Mouse (Mus musculus) kidney, embryonic 14.5 days (tissue): ENCODE measurements around the gene Fam3c. TPM values are rescaled to one million over a fixed set of nuclear protein-coding genes. Genes with fewer than 3 reads are reported as not detected.

ENCODE experiments used
- ATAC-seq: fragments of 200-750 bp; cut with Nextera tagmentation; 2 replicates; pipeline ENCODE4 v1.8.0; 2017; ENCODE audit warnings: moderate number of reproducible peaks, mild to moderate bottlenecking, moderate TSS enrichment, moderate library complexity; ENCODE audit not compliant: low FRiP score, low TSS enrichment
- H3K27ac ChIP-seq: fragments of 300-500 bp; sonication (generic); 2 replicates; pipeline ENCODE4 v1.5.1; 2014; ENCODE audit warnings: low read depth, mild to moderate bottlenecking, low read length, moderate library complexity, mixed read lengths
- H3K27me3 ChIP-seq: fragments of 300-500 bp; sonication (generic); 2 replicates; pipeline ENCODE4 v1.6.1; 2014; ENCODE audit warnings: mild to moderate bottlenecking, low read length; ENCODE audit not compliant: control insufficient read depth, insufficient read depth
- H3K36me3 ChIP-seq: fragments of 300-500 bp; sonication (generic); 2 replicates; pipeline ENCODE4 v1.6.1; 2014; ENCODE audit warnings: low read length, mixed read lengths; ENCODE audit not compliant: control insufficient read depth, insufficient read depth
- H3K4me1 ChIP-seq: fragments of 300-500 bp; sonication (generic); 2 replicates; pipeline ENCODE4 v1.6.1; 2014; ENCODE audit warnings: low read length, mixed read lengths; ENCODE audit not compliant: control insufficient read depth, insufficient read depth
- H3K4me2 ChIP-seq: fragments of 300-500 bp; sonication (generic); replicated peaks from 2 replicates; pipeline ENCODE4 v1.6.1; 2014; ENCODE audit warnings: low read depth, mild to moderate bottlenecking, low read length
- H3K4me3 ChIP-seq: fragments of 300-500 bp; sonication (generic); 2 replicates; pipeline ENCODE4 v1.5.1; 2014; ENCODE audit warnings: mild to moderate bottlenecking, low read length
- H3K9ac ChIP-seq: fragments of 300-500 bp; sonication (generic); 2 replicates; pipeline ENCODE4 v1.6.1; 2014; ENCODE audit warnings: low read depth, mild to moderate bottlenecking, low read length, moderate library complexity
- H3K9me3 ChIP-seq: fragments of 300-500 bp; sonication (generic); 2 replicates; pipeline ENCODE4 v1.6.1; 2016; ENCODE audit warnings: low read length; ENCODE audit not compliant: control insufficient read depth
- WGBS: fragments of 180-500 bp; shearing (Covaris S2); extraction: QIAGEN DNeasy Blood & Tissue Kit; methylation state at CpG from one replicate; pipeline ENCODE4 v1.1.7; 2014; 5-methylcytosine and 5-hydroxymethylcytosine counted together
- polyA plus RNA-seq: library from polyadenylated mRNA; unstranded; fragments of >200 nt; fragmentation: Nextera tagmentation; extraction: Ambion mirVana; gene quantifications from 2 replicates; pipeline ENCODE4 v1.2.1, GENCODE M21; 2014

Fam3c gene
- polyA plus RNA-seq, 1 experiment from 2014 or later: 61.8 TPM

DNA sequence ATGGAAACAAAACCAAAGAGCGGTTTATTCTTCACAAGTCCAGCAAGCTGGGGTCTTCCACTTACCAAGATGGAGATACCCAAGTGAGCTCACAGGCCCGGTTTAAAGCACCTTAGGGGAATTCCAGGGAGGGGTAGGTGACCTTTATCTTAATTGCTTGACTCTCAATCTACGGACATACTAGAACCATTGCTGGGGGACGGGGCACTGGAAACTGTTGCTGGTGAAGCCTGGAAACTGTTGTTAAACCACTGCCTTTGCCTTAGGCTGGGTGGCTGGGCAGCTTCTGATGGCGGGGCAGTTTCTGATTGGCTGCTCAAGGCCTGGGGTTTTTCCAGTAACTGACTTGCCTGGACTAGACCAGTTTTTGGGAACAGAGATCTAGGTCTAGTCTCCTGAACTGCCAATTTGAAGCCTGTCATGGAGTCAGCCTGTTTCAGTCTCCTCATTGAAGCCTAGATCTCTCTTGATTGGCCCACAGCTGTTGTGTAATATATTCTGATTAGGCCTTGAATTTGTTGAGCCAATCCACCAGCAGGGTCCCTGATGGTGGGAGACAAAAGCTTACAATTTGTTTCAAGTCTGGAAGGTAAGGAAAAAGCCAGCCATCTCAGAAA lies 29.3 kb upstream of the Fam3c start:
- H3K9ac ChIP-seq: no peak overlapping the region
- no peak overlapping the region for H3K4me3 ChIP-seq
- no peaks in the 10 kb centered on the region for H3K36me3 ChIP-seq
- WGBS: 83% methylated on average over 5 of the region's 5 CpGs
- no peaks in the 10 kb centered on the region for H3K27me3 ChIP-seq
- no peak overlapping the region for H3K27ac ChIP-seq
- H3K4me2 ChIP-seq: no peak overlapping the region
- H3K9me3 ChIP-seq: no peaks in the 10 kb centered on the region
- H3K4me1 ChIP-seq: no peaks in the 10 kb centered on the region
- no peak for ATAC-seq

DNA sequence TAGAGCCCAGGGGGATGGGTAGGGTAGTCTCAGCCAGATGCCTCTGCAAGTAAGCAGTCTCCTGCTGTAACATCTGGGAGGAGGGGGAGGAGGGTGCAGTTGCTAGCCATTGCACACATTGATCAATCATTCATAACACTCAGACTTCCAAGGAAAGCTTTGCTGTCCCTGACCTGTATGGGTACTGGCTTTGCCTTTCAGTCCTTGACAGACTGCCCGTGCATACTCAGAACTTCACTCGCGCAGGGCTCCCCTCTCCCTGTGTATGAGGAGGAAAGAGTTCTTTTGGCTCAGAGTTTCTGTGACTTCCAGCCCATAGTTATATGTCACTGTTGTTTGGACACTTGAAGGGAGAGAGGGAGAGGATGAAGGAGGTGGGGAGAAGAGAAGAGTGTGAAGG lies 24.2 kb upstream of the Fam3c start:
- no peaks in the 10 kb centered on the region for H3K9me3 ChIP-seq
- H3K4me1 ChIP-seq: no peaks in the 10 kb centered on the region
- H3K36me3 ChIP-seq: no peaks in the 10 kb centered on the region
- no peak overlapping the region for H3K4me3 ChIP-seq
- H3K9ac ChIP-seq: no peak overlapping the region
- no peak overlapping the region for H3K4me2 ChIP-seq
- ATAC-seq: no peak
- 86% methylated on average over 3 of the region's 3 CpGs for WGBS
- no peaks in the 10 kb centered on the region for H3K27me3 ChIP-seq
- no peak overlapping the region for H3K27ac ChIP-seq

DNA sequence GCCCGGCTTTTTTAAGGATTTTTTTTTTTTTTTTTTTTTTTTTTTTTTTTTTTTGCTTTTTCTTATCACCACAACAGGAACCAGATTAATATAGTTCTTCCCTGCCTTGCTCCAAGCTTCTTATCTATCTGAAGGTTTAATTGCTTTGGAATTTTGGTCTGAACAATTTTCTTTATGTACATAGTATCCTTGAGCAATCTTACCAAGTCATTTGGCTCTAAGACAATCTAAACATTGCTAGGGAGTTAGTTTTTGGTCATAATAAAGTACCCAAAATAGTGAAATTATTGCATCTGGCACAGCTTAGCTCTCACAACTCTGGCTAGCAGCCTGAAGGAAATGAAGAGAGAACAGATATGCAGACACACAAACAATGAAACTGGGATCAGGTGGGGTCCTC lies 23.8 kb upstream of the Fam3c start:
- no peaks in the 10 kb centered on the region for H3K27me3 ChIP-seq
- ATAC-seq: no peak
- no peak overlapping the region for H3K4me2 ChIP-seq
- H3K9ac ChIP-seq: no peak overlapping the region
- WGBS: 100% methylated on average over 1 of the region's 1 CpGs
- H3K9me3 ChIP-seq: no peaks in the 10 kb centered on the region
- H3K27ac ChIP-seq: no peak overlapping the region
- no peaks in the 10 kb centered on the region for H3K36me3 ChIP-seq
- H3K4me3 ChIP-seq: no peak overlapping the region
- no peaks in the 10 kb centered on the region for H3K4me1 ChIP-seq

DNA sequence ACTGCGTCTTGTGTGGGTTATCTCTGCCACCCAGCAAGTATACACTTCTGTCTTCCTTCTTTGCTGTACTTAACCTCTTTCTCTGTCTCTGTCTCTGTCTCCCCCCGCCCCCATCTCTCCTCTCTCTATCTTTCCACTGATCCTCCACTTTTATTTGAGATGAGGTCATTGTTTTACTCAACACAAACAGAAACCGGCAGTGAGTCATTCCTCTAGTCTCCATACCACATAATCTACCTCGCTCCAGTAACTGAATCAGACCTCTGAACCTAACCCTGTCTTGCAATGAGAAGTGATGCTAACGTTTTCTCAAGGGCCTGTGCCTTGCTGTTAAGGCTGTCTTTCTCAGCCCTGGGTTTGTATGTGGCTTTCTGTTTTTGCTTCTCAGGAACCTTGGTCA lies 22.4 kb upstream of the Fam3c start:
- H3K9ac ChIP-seq: no peak overlapping the region
- no peak overlapping the region for H3K4me3 ChIP-seq
- no peaks in the 10 kb centered on the region for H3K27me3 ChIP-seq
- WGBS: 58% methylated on average over 5 of the region's 5 CpGs
- H3K4me1 ChIP-seq: no peaks in the 10 kb centered on the region
- H3K27ac ChIP-seq: no peak overlapping the region
- no peak overlapping the region for H3K4me2 ChIP-seq
- H3K9me3 ChIP-seq: no peaks in the 10 kb centered on the region
- no peaks in the 10 kb centered on the region for H3K36me3 ChIP-seq
- no peak for ATAC-seq

DNA sequence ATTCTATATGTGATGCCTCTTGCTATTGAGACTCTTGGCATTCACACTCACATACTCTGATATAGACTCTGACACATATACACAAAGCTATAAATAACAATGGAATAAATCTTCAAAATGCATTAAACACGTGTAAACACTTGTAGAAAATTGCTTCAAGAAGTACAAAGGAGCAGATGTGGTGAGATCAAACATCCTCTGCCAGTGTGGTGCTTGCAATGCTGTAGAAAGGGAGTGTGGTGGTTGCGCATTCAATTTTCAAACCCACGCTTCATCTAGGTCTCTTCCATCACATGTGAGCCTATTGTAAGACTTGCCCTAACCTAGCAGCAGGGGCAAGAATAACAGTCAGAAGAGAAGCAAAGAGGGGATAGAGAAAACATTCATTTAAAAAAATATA lies 18.7 kb upstream of the Fam3c start:
- H3K9me3 ChIP-seq: no peaks in the 10 kb centered on the region
- H3K27me3 ChIP-seq: no peaks in the 10 kb centered on the region
- ATAC-seq: no peak
- no peak overlapping the region for H3K9ac ChIP-seq
- H3K4me2 ChIP-seq: no peak overlapping the region
- no peak overlapping the region for H3K27ac ChIP-seq
- WGBS: 59% methylated on average over 3 of the region's 3 CpGs
- H3K4me1 ChIP-seq: no peaks in the 10 kb centered on the region
- no peak overlapping the region for H3K4me3 ChIP-seq
- no peaks in the 10 kb centered on the region for H3K36me3 ChIP-seq

DNA sequence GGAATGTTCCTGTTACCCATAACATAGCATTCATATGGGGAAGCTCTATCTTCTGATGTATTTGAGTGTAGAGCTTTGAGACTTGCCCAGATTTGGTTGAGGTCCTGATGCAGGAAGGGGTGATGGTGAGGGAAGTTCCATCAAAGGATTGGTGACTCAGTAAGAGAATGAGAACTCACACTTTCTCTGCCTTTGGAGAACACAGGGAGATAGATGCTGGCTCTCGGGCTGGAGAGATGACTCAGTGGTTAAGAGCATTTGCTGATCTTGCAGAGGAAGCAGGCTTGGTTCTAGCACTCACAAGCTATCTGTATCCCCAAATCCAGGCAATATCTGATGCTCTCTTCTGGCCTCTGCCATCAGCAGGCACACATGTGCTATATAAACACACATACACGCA lies 17.4 kb upstream of the Fam3c start:
- ATAC-seq: no peak
- Histone ChIP-seq H3K36me3 (no peaks in the 10 kb centered on the region), H3K27ac (no peak overlapping the region), H3K4me2 (no peak overlapping the region), H3K9me3 (no peaks in the 10 kb centered on the region), H3K4me3 (no peak overlapping the region), H3K27me3 (no peaks in the 10 kb centered on the region), H3K9ac (no peak overlapping the region), H3K4me1 (no peaks in the 10 kb centered on the region)
- 87% methylated on average over 2 of the region's 2 CpGs for WGBS

DNA sequence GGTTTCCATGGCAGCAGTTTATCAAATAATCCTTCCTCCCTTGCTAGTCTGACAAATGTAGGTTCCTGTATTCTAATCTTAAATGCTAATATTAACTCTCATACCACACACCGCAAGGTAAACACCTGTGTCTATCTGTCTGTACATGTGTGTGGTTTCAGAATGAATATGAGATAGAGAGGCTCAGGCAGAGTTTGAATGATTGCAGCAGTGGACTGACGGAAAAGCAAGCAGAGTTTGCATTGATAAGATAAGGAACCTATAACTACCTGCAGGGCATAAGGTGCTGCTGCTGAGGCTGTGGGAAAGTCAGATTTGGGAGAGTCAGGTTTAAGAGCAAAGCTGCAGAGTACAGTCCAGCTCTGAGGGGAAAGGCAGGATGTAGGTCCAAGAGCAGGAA lies 10.9 kb upstream of the Fam3c start:
- Histone ChIP-seq H3K4me2 (no peak overlapping the region), H3K27me3 (no peaks in the 10 kb centered on the region), H3K9me3 (no peaks in the 10 kb centered on the region), H3K4me1 (0 out of 2 replicates have a peak, but pooled peaks cover 3% of the 10 kb centered on the region), H3K9ac (no peak overlapping the region), H3K36me3 (no peaks in the 10 kb centered on the region), H3K4me3 (no peak overlapping the region), H3K27ac (no peak overlapping the region)
- WGBS: 83% methylated on average over 2 of the region's 2 CpGs
- ATAC-seq: no peak

DNA sequence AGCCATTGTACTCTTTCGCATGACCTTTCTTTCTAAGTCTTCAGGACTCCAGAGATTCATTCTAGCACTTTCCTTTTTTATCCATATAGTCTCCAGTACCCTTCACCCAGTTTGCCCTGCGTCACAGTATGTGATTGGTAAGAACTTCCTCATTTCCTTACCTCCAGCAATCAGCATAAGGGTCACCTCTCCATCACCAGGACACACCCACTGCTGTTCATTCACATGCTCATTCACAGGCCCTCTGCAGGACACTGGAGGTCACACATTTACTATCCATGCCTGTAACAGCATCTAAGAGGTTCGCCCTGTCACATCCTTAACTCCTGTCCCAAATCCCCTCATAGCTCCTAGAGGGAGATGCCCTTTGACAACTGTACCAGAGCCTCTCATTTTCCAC lies 7.5 kb upstream of the Fam3c start:
- 84% methylated on average over 3 of the region's 3 CpGs for WGBS
- ATAC-seq: no peak
- no peaks in the 10 kb centered on the region for H3K27me3 ChIP-seq
- no peak overlapping the region for H3K27ac ChIP-seq
- H3K4me2 ChIP-seq: no peak overlapping the region
- H3K9ac ChIP-seq: no peak overlapping the region
- no peaks in the 10 kb centered on the region for H3K9me3 ChIP-seq
- H3K36me3 ChIP-seq: no peaks in the 10 kb centered on the region
- no peak overlapping the region for H3K4me3 ChIP-seq
- 0 out of 2 replicates have a peak, but pooled peaks cover 3% of the 10 kb centered on the region for H3K4me1 ChIP-seq

DNA sequence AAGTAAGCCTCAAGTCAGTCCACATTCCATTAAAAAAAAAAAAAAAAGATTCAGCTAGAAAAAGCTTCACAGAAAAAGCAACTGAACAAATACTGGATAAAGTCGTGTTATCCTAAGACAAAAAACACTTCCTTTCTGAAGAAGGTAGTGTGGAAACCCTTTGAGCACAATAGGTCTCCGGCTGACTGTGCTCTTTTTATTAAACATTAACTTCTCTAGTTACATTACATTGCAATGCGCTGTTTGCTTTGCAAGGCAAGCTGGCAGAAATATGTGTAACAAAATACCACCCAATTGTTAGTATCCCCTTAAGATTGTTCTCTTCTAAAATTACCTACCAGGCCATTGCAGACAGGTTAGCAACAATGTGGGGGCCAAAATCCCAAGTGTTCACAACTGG lies 5.9 kb upstream of the Fam3c start:
- no peaks in the 10 kb centered on the region for H3K36me3 ChIP-seq
- H3K4me1 ChIP-seq: 0 out of 2 replicates have a peak, but pooled peaks cover 3% of the 10 kb centered on the region
- 33% methylated on average over 3 of the region's 3 CpGs for WGBS

More for the DNA sequence above, 5.9 kb upstream of the Fam3c start:
- Histone ChIP-seq H3K4me3 (no peak overlapping the region), H3K9ac (no peak overlapping the region), H3K4me2 (no peak overlapping the region), H3K27ac (no peak overlapping the region; the same call in 1 of the 2 replicates), H3K27me3 (no peaks in the 10 kb centered on the region), H3K9me3 (no peaks in the 10 kb centered on the region)
- peak; percentile 63 for ATAC-seq
